Mouse (Mus musculus) liver, postnatal 0 days (tissue): ENCODE measurements around the gene Akr1b3. TPM values are rescaled to one million over a fixed set of nuclear protein-coding genes. Genes with fewer than 3 reads are reported as not detected.

ENCODE experiments used
- ATAC-seq: fragments of 200-750 bp; cut with Nextera tagmentation; 2 replicates; pipeline ENCODE4 v1.8.0; 2017; ENCODE audit warnings: mild to moderate bottlenecking, moderate library complexity
- DNase-seq: peaks from one replicate; pipeline ENCODE4 v3.0.0-alpha.2; 2016
- H3K27ac ChIP-seq: fragments of 300-500 bp; sonication (generic); 2 replicates; pipeline ENCODE4 v1.5.1; 2014; ENCODE audit warnings: antibody characterized with exemption, moderate library complexity, mild to moderate bottlenecking, low read depth
- H3K27me3 ChIP-seq: fragments of 300-500 bp; sonication (generic); 2 replicates; pipeline ENCODE4 v1.6.1; 2014; ENCODE audit warnings: low read length, control low read depth, mixed read lengths; ENCODE audit not compliant: insufficient read depth
- H3K36me3 ChIP-seq: fragments of 300-500 bp; sonication (generic); replicated peaks from 2 replicates; pipeline ENCODE4 v1.6.1; 2014; ENCODE audit warnings: mild to moderate bottlenecking, control low read depth, low read length, moderate library complexity, mixed read lengths; ENCODE audit not compliant: insufficient read depth
- H3K4me1 ChIP-seq: fragments of 300-500 bp; sonication (generic); 2 replicates; pipeline ENCODE4 v1.6.1; 2014; ENCODE audit warnings: antibody characterized with exemption, mild to moderate bottlenecking, control low read depth; ENCODE audit not compliant: insufficient read depth
- H3K4me2 ChIP-seq: fragments of 300-500 bp; sonication (generic); 2 replicates; pipeline ENCODE4 v1.6.1; 2014; ENCODE audit warnings: low read depth, mild to moderate bottlenecking, low read length, moderate library complexity, mixed read lengths
- H3K4me3 ChIP-seq: fragments of 300-500 bp; sonication (generic); 2 replicates; pipeline ENCODE4 v1.5.1; 2014; ENCODE audit warnings: low read depth, low read length
- H3K9ac ChIP-seq: fragments of 300-500 bp; sonication (generic); replicated peaks from 2 replicates; pipeline ENCODE4 v1.6.1; 2014; ENCODE audit warnings: mild to moderate bottlenecking, moderate library complexity
- H3K9me3 ChIP-seq: fragments of 300-500 bp; sonication (generic); 2 replicates; pipeline ENCODE4 v1.6.1; 2016; ENCODE audit warnings: mild to moderate bottlenecking, control low read depth, low read length, mixed read lengths
- CTCF ChIP-seq: sonication (generic); IDR thresholded peaks from 2 replicates; pipeline ENCODE4 v1.5.1; 2016; ENCODE audit warnings: antibody characterized with exemption, low read depth
- EP300 ChIP-seq: IDR thresholded peaks from 2 replicates; pipeline ENCODE4 v1.6.1; 2016; ENCODE audit warnings: antibody characterized with exemption, low read depth, mild to moderate bottlenecking
- WGBS: fragments of 180-500 bp; shearing (Covaris S2); extraction: QIAGEN DNeasy Blood & Tissue Kit; methylation state at CpG from one replicate; pipeline ENCODE4 v1.1.7; 2014; ENCODE audit not compliant: insufficient replicate concordance; 5-methylcytosine and 5-hydroxymethylcytosine counted together
- polyA plus RNA-seq: library from polyadenylated mRNA; unstranded; fragments of >200 nt; fragmentation: Nextera tagmentation; extraction: Ambion mirVana; gene quantifications from 2 replicates; pipeline ENCODE4 v1.2.1, GENCODE M21; 2015

Akr1b3 gene
- polyA plus RNA-seq: 31.6 and 32.8 TPM in 2 replicates

DNA sequence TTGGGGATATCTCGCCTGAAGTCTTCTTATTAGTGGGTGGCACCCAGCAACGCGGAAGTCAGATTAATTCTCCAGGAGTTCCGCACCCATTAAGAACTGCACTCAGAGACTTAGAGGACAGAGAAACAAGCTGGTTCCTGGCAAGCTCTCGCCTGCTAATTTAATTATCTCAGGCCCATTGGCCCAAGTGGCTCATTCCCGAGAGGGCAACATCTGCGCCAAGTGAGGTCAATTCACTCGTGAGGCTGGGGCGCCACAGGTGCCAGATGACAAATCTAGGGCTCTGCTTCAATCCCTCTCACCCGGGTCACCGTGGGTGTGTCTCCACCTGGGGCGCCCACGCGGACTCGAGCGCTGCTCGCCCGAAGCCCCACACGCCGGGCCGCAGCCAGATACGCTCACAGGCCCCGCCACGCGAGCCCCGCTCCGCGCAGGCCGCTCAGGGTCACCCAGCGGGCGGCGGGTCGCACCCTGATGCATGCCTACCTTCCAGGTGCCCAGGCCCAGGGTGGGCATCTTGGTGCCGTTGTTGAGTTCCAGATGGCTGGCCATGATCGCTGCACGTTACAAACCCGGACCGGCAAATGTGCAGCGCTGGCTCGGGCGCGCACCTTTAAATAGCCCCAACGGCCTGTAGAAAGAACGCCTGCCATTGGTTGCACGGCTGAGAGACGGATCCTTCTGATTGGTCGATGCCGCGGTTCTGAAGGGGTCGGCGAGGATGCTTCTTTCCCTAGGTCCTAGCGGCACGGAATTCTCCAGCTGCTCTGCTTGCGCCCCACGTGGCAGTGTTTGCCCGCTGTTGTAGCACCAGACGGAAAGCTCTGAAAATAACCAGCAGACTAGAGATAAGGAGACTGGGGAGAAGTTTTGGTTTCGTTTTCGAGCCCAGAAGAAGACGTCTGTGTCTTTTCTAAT lies at the start of gene Akr1b3:
Akr1b3 (minus strand) TSS at position 625 of the 918 bp plus-strand sequence.
- peak within 1 kb of the TSS; percentile 60 for H3K27ac ChIP-seq
- TF ChIP-seq EP300 (peak; percentile 28; the same call in 1 of the 2 replicates), CTCF (peak; percentile 43)
- ATAC-seq (peak; percentile 99), DNase-seq (peak; percentile 88)
- peak within 1 kb of the TSS; percentile 67 for H3K9ac ChIP-seq
- peaks cover 5% of the 10 kb centered on the region; the same call in 1 of the 2 replicates for H3K4me1 ChIP-seq
- 2% methylated on average over 60 of the region's 60 CpGs for WGBS
- no peaks in the 10 kb centered on the region for H3K9me3 ChIP-seq
- H3K36me3 ChIP-seq: no peaks in the 10 kb centered on the region
- peak within 1 kb of the TSS; percentile 70 for H3K4me3 ChIP-seq
- no peaks in the 10 kb centered on the region for H3K27me3 ChIP-seq
- H3K4me2 ChIP-seq: peak within 1 kb of the TSS; percentile 95

DNA sequence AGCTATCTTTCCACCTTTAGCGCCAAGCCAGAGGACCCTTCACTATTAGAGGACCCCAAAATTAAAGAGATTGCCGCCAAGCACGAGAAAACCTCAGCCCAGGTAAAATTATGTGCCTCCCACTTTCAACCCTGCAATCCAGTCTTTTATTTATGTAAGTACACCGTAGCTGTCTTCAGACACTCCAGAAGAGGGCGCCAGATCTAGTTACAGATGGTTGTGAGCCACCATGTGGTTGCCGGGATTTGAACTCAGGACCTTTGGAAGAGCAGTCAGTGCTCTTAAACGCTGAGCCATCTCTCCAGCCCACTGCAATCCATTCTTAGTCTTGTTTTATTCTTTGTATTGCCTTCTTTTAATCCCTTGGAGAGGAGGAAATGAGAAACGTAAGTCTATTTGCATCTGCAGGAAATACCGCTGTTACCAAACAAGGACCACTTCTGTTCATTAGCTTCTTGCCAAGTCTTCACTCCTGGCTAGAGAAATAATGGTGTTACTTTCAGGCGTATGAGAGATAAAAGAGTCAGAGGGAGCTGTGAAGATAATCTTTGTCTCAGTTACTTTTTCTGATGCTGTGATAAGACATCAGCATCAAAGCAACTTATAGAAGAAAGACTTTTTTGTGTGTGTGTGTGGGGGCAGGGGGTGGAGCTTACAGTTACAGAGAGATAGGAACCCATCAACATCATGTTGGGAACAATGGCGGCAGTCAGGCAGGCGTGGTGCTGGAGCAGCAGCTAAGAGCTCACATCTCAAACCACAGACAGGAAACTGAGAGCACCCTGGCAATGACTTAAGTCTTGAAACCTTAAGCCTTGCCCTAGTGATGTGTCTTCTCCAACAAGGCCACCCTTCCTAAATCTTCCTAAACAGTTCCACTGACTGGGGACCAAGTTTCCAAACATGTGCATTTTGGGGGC lies 47.2 kb upstream of the Akr1b3 start:
- no peak for TF ChIP-seq EP300
- peak; percentile 22; the same call in 1 of the 2 replicates for TF ChIP-seq CTCF
- WGBS: 70% methylated on average over 12 of the region's 12 CpGs
- Histone ChIP-seq H3K9me3 (no peaks in the 10 kb centered on the region), H3K27me3 (no peaks in the 10 kb centered on the region), H3K9ac (no peak overlapping the region), H3K4me1 (no peaks in the 10 kb centered on the region), H3K36me3 (no peaks in the 10 kb centered on the region), H3K27ac (no peak overlapping the region), H3K4me2 (no peak overlapping the region), H3K4me3 (no peak overlapping the region)
- DNase-seq (no peak), ATAC-seq (no peak)

DNA sequence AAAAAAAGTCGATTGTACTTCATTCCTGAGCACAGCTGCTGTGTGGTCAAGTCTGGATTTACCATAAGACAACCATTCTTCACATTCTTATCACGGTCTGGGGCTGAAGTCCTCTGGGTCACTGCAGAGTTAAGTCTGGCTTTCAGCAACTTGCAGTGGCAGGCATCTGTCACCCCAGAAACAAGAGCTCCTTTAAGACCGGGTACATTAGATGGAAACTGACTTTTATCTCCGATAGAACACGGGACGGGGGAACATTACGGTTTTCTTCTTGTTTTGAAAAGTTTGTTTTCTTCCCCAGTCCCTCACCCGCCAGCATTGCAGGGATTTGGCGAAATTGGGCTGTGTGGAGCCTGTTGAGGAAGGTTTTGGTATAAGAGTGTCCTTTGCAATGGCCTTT lies 38.6 kb upstream of the Akr1b3 start:
- no peaks in the 10 kb centered on the region for H3K9me3 ChIP-seq
- no peaks in the 10 kb centered on the region for H3K4me1 ChIP-seq
- no peak for ATAC-seq
- H3K9ac ChIP-seq: no peak overlapping the region
- no peak for DNase-seq
- no peaks in the 10 kb centered on the region for H3K36me3 ChIP-seq
- H3K27me3 ChIP-seq: no peaks in the 10 kb centered on the region
- H3K4me3 ChIP-seq: no peak overlapping the region
- no peak for TF ChIP-seq CTCF
- TF ChIP-seq EP300: no peak
- WGBS: 68% methylated on average over 9 of the region's 9 CpGs
- no peak overlapping the region for H3K27ac ChIP-seq
- H3K4me2 ChIP-seq: peak overlapping the region; percentile 18; the same call in 1 of the 2 replicates

- WGBS: 56% methylated on average over 6 of the region's 6 CpGs
- H3K27ac ChIP-seq: no peak overlapping the region
- DNase-seq (no peak), ATAC-seq (no peak)
- H3K4me1 ChIP-seq: no peaks in the 10 kb centered on the region
- TF ChIP-seq EP300 (no peak), CTCF (peak; percentile 35; the same call in 1 of the 2 replicates)
- H3K4me2 ChIP-seq: 0 out of 2 replicates have a peak overlapping the region, but pooled peaks have one; percentile 18
- H3K9ac ChIP-seq: no peak overlapping the region
- H3K4me3 ChIP-seq: no peak overlapping the region
- no peaks in the 10 kb centered on the region for H3K27me3 ChIP-seq
- no peaks in the 10 kb centered on the region for H3K9me3 ChIP-seq
- no peaks in the 10 kb centered on the region for H3K36me3 ChIP-seq
These were observed 38.1 kb upstream of the Akr1b3 start for GRCm38 (mm10) chr6:34355349-34355747.

DNA sequence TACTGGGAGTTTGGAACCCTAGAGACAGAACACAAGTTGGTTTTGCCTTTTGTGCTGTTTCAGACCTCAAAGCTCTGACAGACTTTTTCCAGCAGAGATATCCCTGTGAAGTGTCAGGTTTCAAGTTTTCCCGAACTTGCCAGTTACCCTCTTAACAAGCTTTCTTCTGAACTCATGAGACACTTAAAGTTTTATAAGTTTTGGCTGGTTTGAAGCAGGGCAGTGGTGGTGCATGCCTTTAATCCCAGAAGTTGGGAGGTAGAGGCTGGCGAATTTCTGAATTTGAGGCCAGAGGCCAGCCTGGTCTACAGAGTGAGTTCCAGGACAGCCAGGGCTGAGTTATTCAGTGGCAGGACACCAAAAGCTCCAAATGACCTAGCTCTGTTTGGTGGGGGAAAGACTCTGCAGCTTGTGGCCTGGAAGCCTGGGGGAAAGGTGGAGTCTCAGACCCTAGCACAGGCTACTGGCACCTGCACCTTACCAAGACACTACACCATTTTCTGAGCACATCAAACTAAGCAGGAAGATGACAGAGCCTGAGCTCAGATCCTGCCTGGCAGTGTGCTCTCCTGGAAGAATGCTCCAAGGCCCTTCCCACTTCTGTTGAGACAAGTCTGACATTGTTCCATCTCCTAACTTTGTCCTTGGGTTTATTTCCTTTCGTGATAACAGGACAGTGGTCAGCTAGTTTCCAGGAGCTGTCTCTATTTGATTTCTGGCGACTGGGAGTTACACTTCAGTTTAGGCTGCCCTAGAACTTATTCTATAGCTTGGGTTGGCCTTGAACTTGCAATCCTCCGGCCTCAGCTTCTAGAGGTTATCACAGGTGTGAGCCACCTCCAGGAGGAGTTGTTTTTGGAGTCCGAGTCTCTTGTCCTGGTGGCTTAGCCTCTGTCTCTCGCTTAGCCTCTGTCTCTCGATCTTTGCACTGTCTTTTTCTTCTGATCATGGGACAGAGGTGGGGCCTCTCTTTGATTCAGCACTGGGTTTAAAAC lies 37.4 kb upstream of the Akr1b3 start:
- Histone ChIP-seq H3K4me1 (no peaks in the 10 kb centered on the region), H3K9me3 (no peaks in the 10 kb centered on the region), H3K36me3 (no peaks in the 10 kb centered on the region), H3K9ac (no peak overlapping the region), H3K27me3 (no peaks in the 10 kb centered on the region), H3K27ac (peak overlapping the region; percentile 31; the same call in 1 of the 2 replicates), H3K4me3 (no peak overlapping the region), H3K4me2 (peak overlapping the region; percentile 1; the same call in 1 of the 2 replicates)
- ATAC-seq (no peak), DNase-seq (no peak)
- WGBS: 58% methylated on average over 8 of the region's 8 CpGs
- no peak for TF ChIP-seq EP300
- TF ChIP-seq CTCF: no peak
